Mouse (Mus musculus) lung, postnatal 10 days (tissue): ENCODE measurements at regions not wholly inside any gene's neighbourhood (a gene's known extent, or its start where the extent isn't known, plus 50 kb on each side); places are given as distances from the start of the nearest gene placed in this dataset.
A peak's percentile ranks its signal among the peaks of the same experiment; 100 is the strongest.

Experiments used
- DNase-seq: peaks from one replicate; pipeline ENCODE4 v3.0.0; 2021

- no peak for DNase-seq
Measured at GRCm38 (mm10) chr12:107658821-107659220, 170.4 kb downstream of the 3110018I06Rik start.

- no peak for DNase-seq
Measured at GRCm38 (mm10) chr12:107662624-107663023, 174.2 kb downstream of the 3110018I06Rik start.

- DNase-seq, result no peak
Measured at GRCm38 (mm10) chr12:107667836-107668235, 179.4 kb downstream of the 3110018I06Rik start.

GRCm38 (mm10) chr12:107669046-107669445 lies 180.6 kb downstream of the 3110018I06Rik start:
- no peak for DNase-seq

- no peak for DNase-seq
Measured at GRCm38 (mm10) chr12:107669450-107669849, 181.0 kb downstream of the 3110018I06Rik start.

GRCm38 (mm10) chr12:107669910-107670309 lies 181.5 kb downstream of the 3110018I06Rik start:
- peak; percentile 38 for DNase-seq

- no peak for DNase-seq
Measured at GRCm38 (mm10) chr12:107677076-107677475, 188.6 kb downstream of the 3110018I06Rik start.

GRCm38 (mm10) chr12:107687447-107687846 lies 199.0 kb downstream of the 3110018I06Rik start:
- DNase-seq, result no peak

GRCm38 (mm10) chr12:107689418-107689817 lies 201.0 kb downstream of the 3110018I06Rik start:
- DNase-seq, result no peak

- no peak for DNase-seq
Measured at GRCm38 (mm10) chr12:107690061-107690460, 201.6 kb downstream of the 3110018I06Rik start.

GRCm38 (mm10) chr12:107693693-107694092 lies 205.3 kb downstream of the 3110018I06Rik start:
- DNase-seq, result no peak

- DNase-seq, result no peak
Measured at GRCm38 (mm10) chr12:107695014-107695413, 206.6 kb downstream of the 3110018I06Rik start.

GRCm38 (mm10) chr12:107695438-107696267 lies 207.2 kb downstream of the 3110018I06Rik start:
- DNase-seq, result no peak

- DNase-seq, result no peak
Measured at GRCm38 (mm10) chr12:107700317-107700716, 211.9 kb downstream of the 3110018I06Rik start.

GRCm38 (mm10) chr12:107700868-107701597 lies 212.6 kb downstream of the 3110018I06Rik start:
- DNase-seq, result no peak

- peak; percentile 26 for DNase-seq
Measured at GRCm38 (mm10) chr12:107708812-107709211, 220.4 kb downstream of the 3110018I06Rik start.

- DNase-seq, result no peak
Measured at GRCm38 (mm10) chr12:107711017-107711416, 222.6 kb downstream of the 3110018I06Rik start.

- no peak for DNase-seq
Measured at GRCm38 (mm10) chr12:107711675-107712074, 223.2 kb downstream of the 3110018I06Rik start.

- no peak for DNase-seq
Measured at GRCm38 (mm10) chr12:107713191-107713590, 224.8 kb downstream of the 3110018I06Rik start.

GRCm38 (mm10) chr12:107714846-107715245 lies 226.4 kb downstream of the 3110018I06Rik start:
- no peak for DNase-seq

GRCm38 (mm10) chr12:107715871-107716270 lies 227.4 kb downstream of the 3110018I06Rik start:
- peak; percentile 85 for DNase-seq

GRCm38 (mm10) chr12:107720941-107721340 lies 232.5 kb downstream of the 3110018I06Rik start:
- no peak for DNase-seq

GRCm38 (mm10) chr12:107723062-107723859 lies 234.8 kb downstream of the 3110018I06Rik start:
- no peak for DNase-seq
